Mouse (Mus musculus) brown adipose tissue, adult 24 weeks (tissue): ENCODE results near the gene 2810021J22Rik. TPM values are rescaled to one million over a fixed set of nuclear protein-coding genes. Genes with fewer than 3 reads are reported as not detected.
A peak's percentile ranks its signal among the peaks of the same experiment; 100 is the strongest.
"Not testable (repeated sequence)": the region's sequence is repeated elsewhere in the genome, so short reads cannot be mapped to it uniquely, and the experiment has no call there.

ENCODE experiments used
- H3K27ac ChIP-seq: fragments of 200-500 bp; replicated peaks from 2 replicates; pipeline ENCODE4 v1.5.1; 2012; ENCODE audit warnings: low read depth, mild to moderate bottlenecking, low read length
- H3K4me1 ChIP-seq: fragments of 200-500 bp; 2 replicates; pipeline ENCODE4 v1.6.1; 2012; ENCODE audit warnings: low read length, mixed read lengths; ENCODE audit not compliant: control insufficient read depth, insufficient read depth, insufficient read length
- H3K4me3 ChIP-seq: fragments of 200-500 bp; 2 replicates; pipeline ENCODE4 v1.5.1; 2012; ENCODE audit warnings: low read depth, mild to moderate bottlenecking, low read length, moderate library complexity; ENCODE audit not compliant: insufficient read depth
- polyA plus RNA-seq: library from polyadenylated mRNA; stranded (reverse); fragments of >200 nt; gene quantifications from 2 replicates; pipeline ENCODE4 v1.2.4, GENCODE M21; 2012; ENCODE audit not compliant: missing spikeins, insufficient read depth, insufficient read length

Gene 2810021J22Rik
- polyA plus RNA-seq: 2.5 and 4.8 TPM in 2 replicates

DNA sequence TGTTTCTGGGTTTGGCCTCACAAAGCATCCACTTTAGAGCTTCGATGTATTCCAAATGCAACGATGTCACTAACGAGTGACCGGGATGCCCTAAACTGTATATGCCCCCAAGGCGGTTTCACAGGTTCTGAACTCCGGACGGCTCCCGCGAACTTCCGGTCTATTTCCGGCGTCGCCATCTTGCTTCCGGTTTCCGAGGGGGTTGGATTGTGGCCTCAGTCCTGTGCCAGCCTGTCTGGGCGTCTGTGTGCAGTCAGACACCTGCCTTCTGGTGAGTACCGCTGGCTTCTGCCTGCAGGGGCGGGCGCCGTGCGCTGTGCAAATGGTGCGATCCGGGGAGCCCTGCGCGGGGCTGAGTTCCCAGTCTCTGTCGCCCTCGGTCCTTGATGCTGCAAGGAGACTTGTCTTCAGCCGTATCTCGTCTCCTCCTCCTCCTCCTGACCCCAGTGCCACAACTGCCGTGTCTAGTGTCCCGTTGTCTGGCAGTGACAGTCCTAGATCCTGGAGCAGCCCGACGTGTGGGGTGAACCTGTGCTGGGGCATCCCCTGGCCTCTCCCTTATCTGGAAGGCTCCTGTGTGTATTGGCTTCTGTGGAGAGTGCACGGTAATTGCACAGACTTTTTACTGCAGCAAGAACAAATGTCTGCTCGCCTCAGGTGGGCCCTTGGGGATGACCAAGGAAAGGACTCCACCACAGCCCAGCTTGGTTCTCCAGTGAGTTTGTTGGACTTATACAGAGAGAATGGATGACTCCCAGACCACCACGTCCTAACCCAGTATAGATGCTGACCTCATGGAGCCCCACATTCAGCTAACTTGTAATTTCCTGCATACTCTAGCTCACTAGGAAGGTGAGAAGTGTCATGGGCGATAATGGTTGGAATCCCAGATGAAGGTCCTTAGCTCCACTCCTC lies at the start of gene 2810021J22Rik:
2810021J22Rik (plus strand) TSS at position 178 of the 915 bp plus-strand sequence.
- Histone ChIP-seq H3K4me1 (no peaks in the 10 kb centered on the region), H3K27ac (peak within 1 kb of the TSS; percentile 50), H3K4me3 (peak within 1 kb of the TSS; percentile 75)

DNA sequence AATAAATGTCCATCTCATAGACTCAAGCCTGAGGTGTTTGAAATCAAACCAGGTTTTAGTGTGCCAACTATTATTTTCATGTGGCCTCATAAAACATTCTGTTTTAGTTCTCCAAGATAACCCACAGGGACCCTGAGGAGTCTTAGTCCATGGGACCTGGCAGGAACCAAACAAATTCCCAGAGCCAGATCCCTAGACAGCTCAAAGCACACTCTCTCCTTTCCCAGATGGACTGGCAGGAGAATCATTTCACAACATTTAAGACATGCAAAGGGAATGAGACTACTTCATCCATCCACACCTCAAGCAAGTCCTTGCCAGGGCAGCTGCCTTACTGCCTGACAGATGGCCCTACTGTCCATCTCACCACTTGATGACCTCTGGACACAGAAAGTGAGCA lies 38.1 kb upstream of the 2810021J22Rik start, which contains the start of gene Olfr312:
Olfr312 (plus strand) TSS at position 301 of the 400 bp plus-strand sequence.
- H3K4me3 ChIP-seq, H3K4me1 ChIP-seq, H3K27ac ChIP-seq: not testable (repeated sequence)

DNA sequence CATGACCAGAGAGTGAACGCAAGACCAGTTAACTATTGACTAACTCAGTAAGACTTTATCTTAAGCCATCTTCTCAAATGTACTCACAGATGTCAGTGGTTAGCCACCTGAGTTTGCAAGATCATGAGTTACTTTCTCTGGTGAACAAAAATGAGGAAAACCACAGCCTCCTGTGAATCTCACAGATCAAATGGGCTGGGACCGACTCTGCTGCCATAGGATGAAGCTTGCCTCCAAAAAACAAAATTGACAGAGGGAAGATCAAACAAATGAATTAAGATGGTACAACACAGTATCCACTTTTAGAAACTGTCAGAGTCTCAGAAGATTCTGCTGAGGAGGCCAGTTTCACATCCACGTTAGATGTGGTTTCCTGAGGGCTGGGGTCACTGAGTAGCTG lies 37.3 kb upstream of the 2810021J22Rik start:
- no peaks in the 10 kb centered on the region for H3K4me1 ChIP-seq
- H3K27ac ChIP-seq: no peak overlapping the region
- H3K4me3 ChIP-seq: no peak overlapping the region

DNA sequence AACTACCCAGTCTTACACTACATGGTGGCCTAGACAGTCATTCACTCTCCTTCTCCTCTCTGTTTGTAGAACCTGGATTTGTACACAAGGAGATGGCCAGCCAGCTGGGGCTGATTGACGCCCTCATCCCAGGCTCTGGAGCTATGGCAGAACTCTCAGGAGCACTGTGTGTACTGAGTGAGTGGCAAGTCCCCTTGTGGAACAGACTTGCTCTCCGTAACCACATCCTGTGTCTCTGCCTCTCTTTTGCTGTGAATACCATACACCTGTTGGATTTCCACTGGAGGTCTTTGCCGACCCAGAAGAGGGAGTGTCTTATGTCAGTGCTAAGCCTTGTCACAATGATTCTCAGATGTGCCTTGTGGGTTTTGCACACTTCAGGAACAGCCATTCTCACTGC lies 34.5 kb upstream of the 2810021J22Rik start:
- H3K27ac ChIP-seq, H3K4me3 ChIP-seq: not testable (repeated sequence)

DNA sequence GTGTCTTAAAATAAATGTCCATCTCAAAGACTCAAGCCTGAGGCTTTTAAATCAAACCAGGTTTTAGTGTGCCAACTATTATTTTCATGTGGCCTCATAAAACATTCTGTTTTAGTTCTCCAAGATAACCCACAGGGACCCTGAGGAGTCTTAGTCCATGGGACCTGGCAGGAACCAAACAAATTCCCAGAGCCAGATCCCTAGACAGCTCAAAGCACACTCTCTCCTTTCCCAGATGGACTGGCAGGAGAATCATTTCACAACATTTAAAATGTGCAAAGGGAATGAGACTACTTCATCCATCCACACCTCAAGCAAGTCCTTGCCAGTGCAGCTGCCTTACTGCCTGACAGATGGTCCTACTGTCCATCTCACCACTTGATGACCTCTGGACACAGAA lies 28.1 kb upstream of the 2810021J22Rik start, which contains the start of gene Olfr311:
Olfr311 (plus strand) TSS at position 301 of the 400 bp plus-strand sequence.
- H3K4me3 ChIP-seq, H3K27ac ChIP-seq, H3K4me1 ChIP-seq: not testable (repeated sequence)

More for the DNA sequence above, 34.5 kb upstream of the 2810021J22Rik start:
- H3K4me1 ChIP-seq: not testable (repeated sequence)

DNA sequence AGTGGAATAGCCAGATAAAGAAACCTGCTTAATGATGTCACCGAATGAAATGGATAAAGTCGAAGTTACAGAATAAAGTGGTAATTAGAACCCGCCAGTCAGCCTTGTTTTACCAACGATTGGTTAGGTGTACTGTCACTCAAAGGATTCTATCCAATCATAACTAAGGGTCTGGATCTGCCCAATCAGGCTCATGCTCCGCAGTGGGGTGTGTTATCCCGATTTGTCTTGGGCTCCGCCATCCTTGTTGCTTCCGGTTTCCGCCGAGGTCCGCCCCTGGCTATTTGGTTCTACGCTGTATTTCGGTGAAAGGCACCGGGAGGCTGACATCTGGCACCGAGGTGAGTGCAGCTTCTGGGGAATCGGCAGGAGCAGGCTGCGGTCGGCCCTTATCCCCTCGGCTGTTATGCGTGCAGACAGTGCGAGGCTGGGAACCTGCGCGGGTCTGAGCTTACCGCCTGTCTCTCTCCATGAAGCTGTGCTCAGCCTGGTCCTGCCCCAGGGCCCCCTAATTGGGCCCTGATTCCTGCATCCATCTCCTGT lies 20.0 kb upstream of the 2810021J22Rik start, which contains the start of gene Gm12258:
Gm12258 (plus strand) TSS at position 240 of the 543 bp plus-strand sequence.
- Histone ChIP-seq H3K27ac (peak within 1 kb of the TSS; percentile 58; the same call in 1 of the 2 replicates), H3K4me1 (peaks cover 3% of the 10 kb centered on the region; the same call in 1 of the 2 replicates), H3K4me3 (peak within 1 kb of the TSS; percentile 87)

DNA sequence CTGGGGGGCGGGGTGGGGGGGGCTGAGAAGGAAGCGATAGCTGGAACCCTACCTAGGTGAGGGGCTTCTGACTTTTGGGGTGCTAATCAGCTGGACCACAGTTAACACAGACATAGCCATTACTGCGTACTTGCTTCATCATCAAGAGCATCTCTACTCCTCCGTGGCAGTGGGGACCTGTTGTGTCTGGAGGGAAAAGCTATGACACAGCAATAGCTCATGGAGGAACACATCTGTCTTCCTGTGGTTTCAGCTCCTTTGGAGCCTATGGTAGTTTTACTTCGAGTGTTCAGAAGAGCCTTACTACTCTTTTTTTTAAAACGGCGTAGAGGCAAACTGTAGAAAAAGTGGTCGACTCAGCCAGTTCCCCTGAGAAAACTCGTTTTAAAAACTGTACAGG lies 19.4 kb upstream of the 2810021J22Rik start:
- H3K27ac ChIP-seq: no peak overlapping the region
- peaks cover 3% of the 10 kb centered on the region; the same call in 1 of the 2 replicates for H3K4me1 ChIP-seq
- peak overlapping the region; percentile 28 for H3K4me3 ChIP-seq

DNA sequence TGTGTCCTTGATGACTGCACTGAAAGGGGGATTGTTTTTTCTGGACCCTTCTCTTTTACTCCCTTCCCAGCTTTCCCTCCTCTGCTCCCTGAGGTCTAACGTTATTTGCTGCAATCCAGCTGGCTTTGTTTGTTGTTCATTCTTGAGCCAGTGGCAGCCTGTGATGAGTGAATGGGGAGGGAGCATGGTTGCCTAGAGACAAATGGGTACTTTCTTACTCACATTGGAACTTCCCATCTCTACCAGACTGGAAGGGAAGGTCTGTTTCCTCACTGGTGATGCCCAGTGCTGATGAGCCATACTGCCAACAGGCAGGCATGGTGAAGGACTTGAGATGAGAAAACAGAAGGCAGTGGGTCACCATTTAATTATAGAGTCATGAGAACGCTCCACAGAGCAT lies 17.3 kb upstream of the 2810021J22Rik start:
- H3K4me3 ChIP-seq: no peak overlapping the region
- H3K27ac ChIP-seq: no peak overlapping the region
- peaks cover 3% of the 10 kb centered on the region; the same call in 1 of the 2 replicates for H3K4me1 ChIP-seq

DNA sequence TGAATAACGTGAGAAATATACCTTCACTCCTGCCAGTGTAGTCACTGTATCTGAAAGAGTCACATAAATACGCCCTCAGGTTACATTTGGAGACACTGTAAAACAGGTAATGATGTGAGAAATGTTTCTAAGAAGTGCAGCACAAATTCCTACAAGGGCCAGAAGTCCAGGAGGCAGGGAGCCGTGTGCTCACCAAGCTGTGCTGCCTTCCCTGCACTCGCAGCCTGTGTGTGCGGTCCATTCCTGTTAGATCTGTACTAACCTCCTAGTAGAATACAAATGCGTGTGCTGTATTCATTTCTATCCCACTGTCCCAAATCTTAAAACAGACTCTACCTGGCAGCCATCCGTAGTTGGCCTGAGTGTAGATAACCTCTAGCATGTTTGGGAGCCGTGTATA lies 6.3 kb upstream of the 2810021J22Rik start:
- no peak overlapping the region for H3K4me3 ChIP-seq
- no peak overlapping the region for H3K27ac ChIP-seq
- no peaks in the 10 kb centered on the region for H3K4me1 ChIP-seq

DNA sequence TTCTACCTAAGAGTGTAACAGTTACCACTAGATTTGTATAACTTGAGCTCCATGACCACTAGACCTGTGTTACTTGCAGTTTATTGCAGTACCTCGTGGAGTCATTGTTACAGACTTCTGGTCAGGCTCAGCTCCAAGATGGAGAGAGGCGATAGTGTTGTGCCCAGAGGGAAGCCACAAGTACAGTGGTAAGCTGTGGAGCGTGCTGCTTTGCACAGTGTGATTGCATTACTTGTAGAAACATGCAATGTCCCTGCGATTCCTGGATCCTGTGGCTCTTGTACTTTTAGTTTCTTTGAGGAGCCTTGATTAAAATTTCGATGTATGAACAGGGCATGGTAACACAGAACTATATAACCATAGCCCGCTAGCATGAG lies 926 bp downstream of the 2810021J22Rik start:
- Histone ChIP-seq H3K27ac (no peak overlapping the region), H3K4me3 (peak overlapping the region; percentile 75), H3K4me1 (no peaks in the 10 kb centered on the region)

DNA sequence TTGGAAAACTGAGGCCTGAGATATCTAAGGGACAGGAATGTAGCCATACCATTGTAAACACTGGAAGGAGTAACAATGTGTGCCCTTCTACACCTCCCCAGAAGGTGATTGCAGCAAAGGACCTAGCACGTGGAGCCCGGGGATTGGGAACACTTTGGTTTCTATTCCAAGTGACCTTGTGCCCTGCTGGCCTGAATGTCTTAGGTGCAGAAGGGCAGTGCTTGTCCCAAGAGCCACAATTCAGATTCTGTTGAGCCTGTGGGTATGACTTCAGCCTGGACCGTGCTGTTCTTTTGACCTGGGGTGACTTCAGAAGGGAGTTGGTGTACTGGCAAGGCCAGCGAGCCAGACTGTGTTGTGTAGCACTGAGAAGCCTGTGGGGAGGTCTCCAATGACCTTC lies 3.9 kb downstream of the 2810021J22Rik start:
- Histone ChIP-seq H3K4me1 (no peaks in the 10 kb centered on the region), H3K27ac (peak overlapping the region; percentile 95), H3K4me3 (no peak overlapping the region)

DNA sequence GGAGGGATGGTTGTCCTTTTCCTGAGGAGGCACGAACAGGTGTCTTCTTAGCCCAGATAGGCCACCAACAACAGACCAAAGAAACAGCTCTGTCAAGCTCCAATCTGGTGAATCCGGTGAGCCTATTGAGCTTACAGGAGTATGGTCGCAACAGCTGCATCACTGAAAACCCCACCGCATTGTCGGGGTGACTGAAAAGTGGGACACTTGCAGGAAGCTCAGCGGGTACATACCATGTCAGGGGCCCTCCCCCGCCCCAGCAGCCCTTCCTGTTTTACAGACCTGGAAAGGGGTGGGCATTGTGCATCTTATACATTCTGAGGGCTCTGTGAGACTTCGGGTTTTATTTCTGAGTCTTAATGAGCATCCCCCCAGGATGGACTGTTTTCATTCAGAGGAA lies 16.7 kb downstream of the 2810021J22Rik start:
- H3K4me3 ChIP-seq: no peak overlapping the region
- H3K27ac ChIP-seq: no peak overlapping the region
- H3K4me1 ChIP-seq: no peaks in the 10 kb centered on the region

DNA sequence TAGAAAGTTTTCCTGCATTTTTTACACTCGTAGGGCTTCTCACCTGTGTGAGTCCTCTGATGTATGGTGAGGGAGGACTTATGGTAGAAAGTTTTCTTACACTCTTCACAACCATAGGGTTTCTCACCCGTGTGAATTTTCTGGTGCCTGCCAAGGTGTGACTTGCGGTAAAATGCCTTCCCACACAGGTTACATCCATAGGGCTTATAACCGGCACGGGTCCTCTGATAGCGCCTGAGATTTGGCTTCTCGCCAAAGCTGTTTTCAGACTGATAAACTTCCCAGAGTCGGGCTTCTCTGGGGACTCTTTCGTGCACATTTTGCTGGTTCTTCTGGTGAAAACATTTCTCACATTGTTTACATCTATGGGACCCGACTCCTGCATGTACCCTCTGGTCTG lies 23.5 kb downstream of the 2810021J22Rik start:
- Histone ChIP-seq H3K4me1 (no peaks in the 10 kb centered on the region), H3K4me3 (no peak overlapping the region), H3K27ac (no peak overlapping the region)

DNA sequence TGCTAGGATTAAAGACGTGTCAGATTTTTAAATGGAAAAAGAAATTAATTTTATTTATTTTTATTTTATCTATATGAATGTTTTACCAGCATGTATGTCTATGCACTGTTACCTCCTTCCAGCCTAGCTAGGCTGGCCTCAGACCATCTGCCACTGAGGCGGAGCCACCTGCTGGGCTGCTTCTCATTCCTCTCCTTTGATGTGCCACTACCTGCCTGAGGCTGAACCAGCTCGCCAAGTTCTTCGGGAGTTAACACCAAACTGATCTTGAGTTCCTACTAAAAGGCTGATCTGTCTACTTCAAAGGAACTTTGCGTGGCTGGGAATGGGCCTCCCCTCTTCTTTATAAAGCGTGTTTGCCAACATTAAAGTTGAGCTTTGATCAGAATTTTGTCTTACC lies 27.4 kb downstream of the 2810021J22Rik start:
- no peaks in the 10 kb centered on the region for H3K4me1 ChIP-seq
- H3K4me3 ChIP-seq: no peak overlapping the region
- no peak overlapping the region for H3K27ac ChIP-seq

DNA sequence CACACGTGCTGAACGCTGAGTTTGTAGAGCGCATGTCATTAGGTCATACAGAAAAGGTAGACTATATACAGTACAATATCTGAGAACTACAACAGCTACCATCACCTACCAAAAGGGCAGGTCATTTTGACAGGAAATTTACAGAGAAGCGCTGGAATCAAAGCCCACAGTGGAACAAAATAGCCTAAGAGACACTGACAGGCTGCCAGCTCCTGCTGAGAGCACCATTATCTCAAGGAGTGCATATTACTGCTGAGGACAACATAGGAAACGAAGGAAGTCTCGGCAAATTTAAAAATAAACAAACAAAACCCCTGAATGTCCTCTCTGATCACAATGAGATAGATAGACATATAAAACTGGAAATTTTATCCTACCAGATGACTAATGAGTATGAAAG lies 30.5 kb downstream of the 2810021J22Rik start:
- no peak overlapping the region for H3K4me3 ChIP-seq
- no peak overlapping the region for H3K27ac ChIP-seq
- H3K4me1 ChIP-seq: no peaks in the 10 kb centered on the region
